Mouse (Mus musculus) natural killer cell, adult 2 months (primary cell): ENCODE results near the gene Lix1.

ENCODE experiments used
- DNase-seq, 2 experiments: peaks; one replicate each; pipeline ENCODE4 v3.0.0; 2022; ENCODE audit warnings: low spot score in 2 of 2

Gene Lix1

GRCm38 (mm10) chr17:17412176-17412575, 9.7 kb downstream of the Lix1 start:
- no peak for DNase-seq

DNA sequence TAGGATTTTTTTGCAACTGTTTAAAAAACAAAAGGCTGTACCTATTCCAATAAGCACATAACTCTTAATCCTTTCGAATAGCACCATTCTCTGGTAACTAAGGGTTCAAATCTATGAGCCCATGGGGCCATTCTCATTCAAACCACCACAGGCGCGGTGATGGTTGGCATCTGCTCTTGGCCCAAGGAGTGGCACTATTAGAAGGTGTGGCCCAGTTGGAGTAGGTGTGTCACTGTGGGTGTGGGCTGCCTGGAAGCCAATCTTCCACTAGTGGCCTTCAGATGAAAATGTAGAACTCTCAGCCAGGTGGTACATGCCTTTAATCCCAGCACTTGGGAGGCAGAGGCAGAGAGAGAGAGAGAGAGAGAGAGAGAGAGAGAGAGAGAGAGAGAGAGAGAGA, 11.7 kb downstream of the Lix1 start:
- DNase-seq, result no peak

- DNase-seq, result no peak
Measured at GRCm38 (mm10) chr17:17424609-17425307, 22.3 kb downstream of the Lix1 start.

- DNase-seq, result no peak
Measured at GRCm38 (mm10) chr17:17425308-17425813, 22.9 kb downstream of the Lix1 start.

DNA sequence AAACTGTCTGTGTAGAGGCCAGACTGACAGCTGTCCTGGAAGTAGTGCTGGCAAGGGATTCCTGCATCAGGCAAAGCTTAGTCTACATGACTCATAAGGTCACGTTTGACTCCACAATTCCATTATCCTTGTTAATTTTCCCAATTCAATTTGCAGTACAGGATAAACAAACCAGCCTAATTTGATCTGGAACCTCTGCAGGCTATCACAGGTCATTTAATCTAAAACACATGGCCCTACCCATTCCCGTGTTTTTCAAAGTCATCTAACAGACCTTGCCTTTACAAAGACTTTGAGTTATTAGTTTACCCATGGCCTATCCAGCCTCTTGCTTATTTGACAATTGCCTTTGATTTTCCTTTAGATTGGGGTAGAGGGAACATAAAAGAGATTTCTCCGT, 23.4 kb downstream of the Lix1 start:
- DNase-seq, result no peak

DNA sequence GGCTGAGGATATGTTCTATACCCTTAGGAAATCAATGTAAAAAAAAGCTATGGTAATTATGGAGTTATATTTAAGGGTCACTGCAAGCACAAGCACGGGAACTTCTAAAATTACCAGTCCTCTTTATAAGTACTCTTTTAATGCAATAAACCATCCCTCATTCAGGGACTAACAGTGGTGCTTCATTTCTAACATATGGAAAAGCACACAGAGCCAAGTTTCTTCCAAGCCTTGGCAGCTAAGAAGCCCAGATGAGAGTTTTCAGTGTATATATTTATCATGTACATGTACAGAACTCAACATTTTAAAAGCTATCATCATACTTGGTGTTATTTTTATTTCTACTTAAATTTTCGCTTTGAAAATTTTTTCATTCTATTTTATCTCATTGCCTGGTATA, 26.4 kb downstream of the Lix1 start:
- no peak for DNase-seq

- no peak for DNase-seq
Measured at GRCm38 (mm10) chr17:17433679-17434078, 31.2 kb downstream of the Lix1 start.

DNA sequence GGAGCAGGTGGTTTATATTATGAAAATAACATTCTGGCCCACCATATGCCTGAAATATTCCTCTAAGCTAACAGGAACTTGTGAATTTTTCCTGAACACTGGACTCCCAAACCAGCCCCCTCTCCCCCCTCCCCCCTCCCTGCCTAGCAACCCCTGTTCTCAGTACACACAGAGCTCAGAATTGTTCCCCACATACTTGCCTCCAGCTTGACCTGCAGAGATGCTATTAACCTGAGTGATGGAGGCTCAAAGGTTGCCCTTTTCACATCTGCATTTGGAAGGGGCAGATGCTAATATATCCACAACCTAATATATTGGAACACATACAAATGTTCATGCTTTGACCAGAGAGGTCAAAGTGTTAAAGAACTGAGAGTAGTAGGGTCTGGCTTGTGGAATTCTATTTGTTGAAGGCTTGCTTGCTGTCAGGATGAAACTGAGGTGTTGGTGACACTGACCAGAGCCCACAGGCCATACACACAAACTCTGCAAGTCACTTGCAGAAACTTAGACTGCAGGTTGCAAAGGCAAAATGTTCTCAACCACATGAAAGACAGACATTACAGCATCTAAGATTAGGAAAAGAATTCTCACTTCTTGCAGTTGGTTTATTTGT, 36.2 kb downstream of the Lix1 start:
- no peak for DNase-seq

DNA sequence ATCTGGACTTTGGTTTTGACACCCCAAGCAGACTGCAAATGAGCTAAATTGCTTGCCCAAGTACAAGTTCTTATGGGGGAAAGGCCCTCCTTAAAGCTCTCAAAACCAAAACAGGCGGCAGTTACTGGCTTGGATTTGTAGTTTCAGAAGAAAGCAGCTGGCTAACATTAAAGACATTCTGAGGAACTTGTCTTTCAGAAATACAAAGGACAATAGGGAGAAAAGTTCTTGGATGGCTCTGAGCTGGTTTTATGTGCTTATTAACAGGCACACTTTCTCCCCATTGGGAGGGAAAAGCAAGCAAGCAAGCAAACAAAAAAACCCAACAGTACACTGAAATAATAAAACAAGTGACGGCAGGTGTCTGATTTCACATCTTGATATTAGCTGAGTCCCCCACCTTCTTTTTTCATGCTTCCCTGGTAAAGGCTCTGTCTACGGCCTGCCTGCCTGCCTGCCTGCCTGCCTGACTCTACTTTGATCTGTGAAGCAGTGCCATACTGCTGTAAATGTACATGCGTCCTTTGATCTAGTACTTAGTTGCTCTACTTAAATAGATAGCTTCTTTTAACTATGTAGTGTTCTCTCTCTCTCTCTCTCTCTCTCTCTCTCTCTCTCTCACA, 39.5 kb downstream of the Lix1 start:
- DNase-seq, result no peak

DNA sequence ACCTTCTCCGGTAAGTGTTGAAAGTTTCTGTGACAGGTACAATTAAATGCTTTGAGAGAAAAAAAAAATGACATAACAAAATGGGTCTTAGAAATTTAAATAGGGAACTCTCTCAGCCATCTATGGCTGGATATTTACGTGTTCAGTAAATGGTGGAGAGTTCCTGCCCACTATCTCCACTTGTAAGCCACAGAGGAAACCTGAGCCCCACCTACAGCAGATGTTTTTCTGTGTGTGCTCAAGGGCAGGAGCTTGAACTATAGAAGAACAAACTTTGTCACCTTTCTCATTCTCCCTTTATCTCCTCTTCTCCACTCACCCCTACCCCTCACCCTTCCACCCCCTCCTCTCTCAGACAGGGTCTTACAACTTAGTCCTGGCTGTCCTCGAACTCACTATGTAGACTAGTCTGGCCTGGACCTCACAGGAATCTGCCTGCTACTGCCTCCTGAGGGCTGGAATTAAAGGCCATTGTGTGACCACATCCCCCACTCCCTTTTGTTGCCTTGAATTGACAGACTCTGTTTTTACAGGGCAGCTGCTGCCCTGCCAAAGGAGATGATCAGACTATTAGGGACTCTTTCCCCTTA, 41.9 kb downstream of the Lix1 start:
- no peak for DNase-seq

- DNase-seq, result no peak
Measured at GRCm38 (mm10) chr17:17446683-17447082, 44.2 kb downstream of the Lix1 start.

- DNase-seq, result no peak
Measured at GRCm38 (mm10) chr17:17447821-17448220, 45.3 kb downstream of the Lix1 start.

DNA sequence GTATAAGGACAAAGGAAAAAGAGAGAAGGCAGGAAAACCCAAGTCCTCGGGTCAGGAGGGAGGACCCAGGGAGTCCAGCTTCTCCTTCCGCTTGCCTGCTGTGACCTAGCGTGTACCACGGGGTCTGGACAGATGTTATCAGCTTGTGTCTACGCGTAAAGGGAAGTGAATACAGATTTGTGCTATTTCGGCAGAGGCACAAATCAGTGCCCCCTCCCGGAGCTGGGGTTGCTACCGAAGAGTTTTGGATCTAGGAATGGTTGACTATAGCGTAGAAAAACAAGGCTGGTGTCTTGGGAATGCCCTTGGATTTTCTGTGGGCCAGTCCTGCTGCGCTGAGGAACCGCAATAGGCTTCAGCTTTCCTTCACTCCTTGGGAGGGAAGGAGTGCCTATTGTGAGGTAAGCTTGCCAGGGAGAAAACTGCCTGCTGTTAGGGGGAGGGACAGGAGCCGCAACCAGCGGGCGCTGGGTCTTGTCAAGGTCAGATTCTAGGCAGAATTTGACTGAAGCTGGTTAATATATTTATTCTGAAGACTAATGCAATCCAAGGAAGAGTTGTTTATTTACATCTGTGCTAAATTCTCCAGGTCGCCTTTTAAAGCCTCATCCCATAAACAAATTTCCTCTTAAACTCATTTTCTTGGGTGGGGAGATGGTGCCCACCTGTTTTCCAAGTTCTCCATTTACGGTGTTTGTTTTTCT, 46.4 kb downstream of the Lix1 start:
- DNase-seq, result peak; percentile 11 to 19

DNA sequence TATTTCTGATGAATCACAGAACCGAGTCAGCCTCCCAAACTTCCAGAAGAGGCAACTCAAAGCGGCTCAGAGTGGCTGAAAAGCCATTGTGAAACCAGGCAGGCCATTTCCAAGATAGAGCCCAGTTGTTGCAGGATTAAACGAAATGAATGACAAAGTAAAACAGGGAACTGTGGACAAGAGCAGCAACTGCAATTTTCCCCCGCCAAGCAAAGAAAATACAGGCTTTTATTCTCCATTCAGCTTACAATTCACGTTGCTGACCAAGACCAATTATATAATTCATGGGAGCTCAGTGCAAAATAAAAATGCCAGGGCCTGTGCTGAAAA, 46.9 kb downstream of the Lix1 start:
- no peak for DNase-seq

DNA sequence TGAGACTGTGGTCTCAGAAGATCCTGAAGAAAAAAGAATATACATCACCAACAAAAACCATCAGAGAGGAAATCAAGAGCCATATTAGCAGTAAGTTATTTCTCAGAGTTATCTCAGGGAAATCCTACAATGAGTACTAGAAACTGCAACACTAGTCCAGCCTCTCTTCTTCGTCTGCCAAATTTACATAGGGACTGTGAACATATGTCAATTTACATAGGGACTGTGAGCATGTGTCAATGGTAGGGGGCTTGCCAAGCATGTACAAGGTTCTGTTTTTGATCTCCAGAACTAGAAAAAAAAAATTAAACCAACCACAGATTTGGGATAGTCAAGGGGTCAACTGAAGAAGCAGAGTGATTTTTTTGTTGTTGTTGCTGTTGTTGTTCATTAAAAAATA, 48.6 kb downstream of the Lix1 start:
- DNase-seq, result no peak

- no peak for DNase-seq
Measured at GRCm38 (mm10) chr17:17452617-17453016, 50.1 kb downstream of the Lix1 start.

- no peak for DNase-seq
Measured at GRCm38 (mm10) chr17:17454573-17454972, 52.1 kb downstream of the Lix1 start.

DNA sequence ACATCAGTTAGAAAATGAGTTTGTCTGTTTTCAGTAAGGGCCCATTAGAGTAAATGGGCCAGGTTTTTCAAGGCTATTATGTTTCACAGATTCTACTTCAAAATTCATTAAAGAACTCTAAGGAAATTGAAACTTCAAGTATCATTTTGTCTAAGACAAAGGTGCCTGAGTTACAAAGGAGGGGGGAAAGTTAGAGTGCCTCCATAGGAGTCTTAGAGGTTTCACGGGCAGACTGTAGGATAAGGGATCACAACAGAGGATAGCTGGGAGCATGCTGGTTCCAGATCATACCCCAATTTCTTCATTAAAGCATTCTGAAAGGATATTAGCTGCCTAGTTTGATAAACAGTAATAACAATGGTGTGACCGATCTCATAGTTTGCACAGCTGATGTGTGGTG, 83.3 kb downstream of the Lix1 start:
- no peak for DNase-seq

GRCm38 (mm10) chr17:17490820-17491621, 88.5 kb downstream of the Lix1 start:
- DNase-seq, result no peak

DNA sequence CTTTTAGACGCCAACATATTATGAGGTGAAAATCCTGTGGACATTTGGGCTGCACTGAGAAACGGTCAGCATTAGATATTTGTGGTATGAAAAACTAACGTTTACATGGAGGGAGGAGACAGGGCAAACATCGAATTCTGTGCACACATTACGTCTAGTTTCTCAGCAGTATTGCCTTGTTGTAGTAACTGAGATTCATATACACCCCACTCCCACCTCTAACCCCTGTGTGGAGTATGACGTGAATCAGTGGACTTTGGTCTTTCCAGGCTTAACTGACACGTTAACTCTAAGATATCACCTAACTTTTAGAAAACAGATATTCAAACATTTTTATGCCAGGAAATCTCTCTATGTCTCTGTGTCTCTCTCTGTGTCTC, 89.1 kb downstream of the Lix1 start:
- no peak for DNase-seq

GRCm38 (mm10) chr17:17492116-17492515, 89.6 kb downstream of the Lix1 start:
- no peak for DNase-seq
